Mouse (Mus musculus): ENCODE measurements around the gene Lhx9.

The Lhx9 gene

GRCm38 (mm10) chr1:138839291-138839690, 9.1 kb downstream of the Lhx9 start:
- DNase-seq, result no peak

GRCm38 (mm10) chr1:138837786-138838743, 10.3 kb downstream of the Lhx9 start:
- DNase-seq, result no peak

- no peak for DNase-seq
Measured at GRCm38 (mm10) chr1:138835355-138835900, 12.9 kb downstream of the Lhx9 start.

GRCm38 (mm10) chr1:138831309-138831708, 17.1 kb downstream of the Lhx9 start:
- DNase-seq, result no peak

- DNase-seq, result no peak
Measured at GRCm38 (mm10) chr1:138826841-138827240, 21.5 kb downstream of the Lhx9 start.

- DNase-seq, result no peak
Measured at GRCm38 (mm10) chr1:138822985-138823322, 25.4 kb downstream of the Lhx9 start.

- DNase-seq, result no peak
Measured at GRCm38 (mm10) chr1:138822255-138822984, 26.0 kb downstream of the Lhx9 start.

GRCm38 (mm10) chr1:138801732-138802131, 46.6 kb downstream of the Lhx9 start:
- no peak for DNase-seq

- no peak for DNase-seq
Measured at GRCm38 (mm10) chr1:138801296-138801695, 47.1 kb downstream of the Lhx9 start.

- DNase-seq, result no peak
Measured at GRCm38 (mm10) chr1:138799692-138800314, 48.6 kb downstream of the Lhx9 start.

GRCm38 (mm10) chr1:138798110-138798509, 50.3 kb downstream of the Lhx9 start:
- no peak for DNase-seq

- DNase-seq, result no peak
Measured at GRCm38 (mm10) chr1:138785856-138786255, 62.5 kb downstream of the Lhx9 start.

GRCm38 (mm10) chr1:138784019-138784418, 64.4 kb downstream of the Lhx9 start:
- no peak for DNase-seq

All from kidney, adult 18-20 months (tissue).